Mouse (Mus musculus) thymus, adult 18-20 months (tissue): ENCODE data around the gene Sept10.
"Not testable (repeated sequence)": the region's sequence is repeated elsewhere in the genome, so short reads cannot be mapped to it uniquely, and the experiment has no call there.

Experiments
- DNase-seq, 2 experiments: peaks; one replicate each; pipeline ENCODE4 v3.0.0; 2022; ENCODE audit warnings: mixed read lengths in 2 of 2

The Sept10 gene

GRCm38 (mm10) chr10:59119001-59119400 is 102.6 kb downstream of the Sept10 start:
- no peak for DNase-seq

- no peak for DNase-seq
Measured at GRCm38 (mm10) chr10:59117555-59117954, 104.1 kb downstream of the Sept10 start.

GRCm38 (mm10) chr10:59116331-59116730 is 105.3 kb downstream of the Sept10 start:
- DNase-seq, result no peak

- DNase-seq, result no peak
Measured at GRCm38 (mm10) chr10:59115691-59116090, 106.0 kb downstream of the Sept10 start.

GRCm38 (mm10) chr10:59114535-59115291 is 106.9 kb downstream of the Sept10 start:
- DNase-seq, result no peak

- DNase-seq, result no peak
Measured at GRCm38 (mm10) chr10:59113386-59113785, 108.3 kb downstream of the Sept10 start.

- no peak for DNase-seq
Measured at GRCm38 (mm10) chr10:59112755-59113154, 108.9 kb downstream of the Sept10 start.

GRCm38 (mm10) chr10:59110386-59110785 is 111.3 kb downstream of the Sept10 start:
- no peak for DNase-seq

- peak; percentile 10 to 12 for DNase-seq
Measured at GRCm38 (mm10) chr10:59109015-59109414, 112.6 kb downstream of the Sept10 start.

GRCm38 (mm10) chr10:59106644-59107043 is 115.0 kb downstream of the Sept10 start:
- no peak for DNase-seq

- no peak for DNase-seq
Measured at GRCm38 (mm10) chr10:59105885-59106284, 115.8 kb downstream of the Sept10 start.

GRCm38 (mm10) chr10:59104683-59105082 is 117.0 kb downstream of the Sept10 start:
- no peak for DNase-seq

GRCm38 (mm10) chr10:59103076-59103475 is 118.6 kb downstream of the Sept10 start:
- not testable (repeated sequence) for DNase-seq

GRCm38 (mm10) chr10:59091988-59092387 is 129.7 kb downstream of the Sept10 start:
- no peak for DNase-seq
